Mouse (Mus musculus): ENCODE results near the gene Gm45021. TPM values are rescaled to one million over a fixed set of nuclear protein-coding genes. Genes with fewer than 3 reads are reported as not detected.

Gene Gm45021
- polyA plus RNA-seq, 1 experiment: not detected

GRCm38 (mm10) chr6:48569065-48569807 is 20.2 kb upstream of the Gm45021 start:
- Histone ChIP-seq H3K27me3 (ENCODE audit: control insufficient read depth) (no peaks in the 10 kb centered on the region), H3K4me1 (ENCODE audit: control insufficient read depth) (no peaks in the 10 kb centered on the region), H3K9me3 (ENCODE audit: control insufficient read depth, low read length) (no peaks in the 10 kb centered on the region), H3K4me3 (replicated peaks) (no peak overlapping the region), H3K36me3 (ENCODE audit: control insufficient read depth) (no peaks in the 10 kb centered on the region)
- TF ChIP-seq GATA1 (IDR thresholded peaks at IDR 0.05; ENCODE audit: low read length) (no peak), TAL1 (IDR thresholded peaks at IDR 0.05; ENCODE audit: low read length) (no peak)

GRCm38 (mm10) chr6:48572014-48572413 is 17.4 kb upstream of the Gm45021 start:
- Histone ChIP-seq H3K9me3 (ENCODE audit: control insufficient read depth, low read length) (no peaks in the 10 kb centered on the region), H3K27me3 (ENCODE audit: control insufficient read depth) (no peaks in the 10 kb centered on the region), H3K4me3 (replicated peaks) (no peak overlapping the region), H3K4me1 (ENCODE audit: control insufficient read depth) (no peaks in the 10 kb centered on the region), H3K36me3 (ENCODE audit: control insufficient read depth) (no peaks in the 10 kb centered on the region)
- TF ChIP-seq GATA1 (IDR thresholded peaks at IDR 0.05; ENCODE audit: low read length): no peak
- TF ChIP-seq TAL1 (IDR thresholded peaks at IDR 0.05; ENCODE audit: low read length): no peak

DNA sequence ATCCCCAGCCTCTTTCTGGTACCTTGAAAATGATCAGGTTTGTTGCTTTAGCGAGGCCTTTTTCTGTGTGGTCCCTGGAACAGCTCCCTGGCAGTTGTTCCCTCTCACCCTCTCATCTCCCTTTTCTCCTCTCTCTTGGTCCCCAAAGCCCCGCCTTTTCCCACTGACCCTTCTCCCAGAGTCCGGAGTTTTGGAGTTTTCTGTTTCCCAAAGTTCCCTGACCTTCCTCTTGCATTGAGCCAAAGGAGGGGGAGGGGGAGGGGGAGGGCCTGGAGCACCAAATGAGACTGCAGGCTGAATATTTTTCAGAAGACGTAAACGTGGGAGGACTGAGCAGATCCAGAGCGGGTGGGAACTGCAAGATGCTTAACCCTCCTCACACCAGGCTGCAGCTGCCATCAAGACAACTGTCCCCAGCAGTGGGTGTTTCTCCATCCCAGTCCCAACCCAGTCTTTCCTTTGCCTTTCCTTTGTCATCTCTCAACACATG is 16.8 kb upstream of the Gm45021 start, which contains the start of gene Rarres2:
Gene Rarres2 (minus strand): TSS at position 218 of the 490 bp plus-strand sequence.
- Histone ChIP-seq H3K27me3 (ENCODE audit: control insufficient read depth) (no peaks in the 10 kb centered on the region), H3K4me1 (ENCODE audit: control insufficient read depth) (no peaks in the 10 kb centered on the region), H3K36me3 (ENCODE audit: control insufficient read depth) (no peaks in the 10 kb centered on the region), H3K4me3 (replicated peaks) (no peak within 1 kb of the TSS), H3K9me3 (ENCODE audit: control insufficient read depth, low read length) (no peaks in the 10 kb centered on the region)
- TF ChIP-seq TAL1 (IDR thresholded peaks at IDR 0.05; ENCODE audit: low read length) (no peak), GATA1 (IDR thresholded peaks at IDR 0.05; ENCODE audit: low read length) (no peak)

DNA sequence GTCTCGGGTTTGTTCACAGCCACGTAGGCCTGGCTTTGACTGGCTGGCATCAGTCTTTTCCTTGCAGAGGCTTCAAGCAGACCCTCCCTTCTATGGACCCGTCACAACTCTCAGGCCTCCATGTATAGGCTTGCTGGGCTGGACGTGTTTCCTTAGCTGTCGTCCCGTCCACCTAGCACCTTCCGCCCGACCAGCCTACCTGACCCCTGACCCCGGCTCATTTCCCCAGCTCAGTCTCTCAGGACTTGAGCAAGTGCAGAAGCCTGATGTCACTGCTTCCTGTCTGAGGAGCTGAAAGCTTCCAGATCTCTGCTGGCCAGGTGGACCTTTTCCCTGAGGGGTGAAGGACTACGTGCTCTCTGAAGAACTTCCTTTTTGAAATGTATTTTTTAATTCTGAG is 16.1 kb upstream of the Gm45021 start:
- no peak overlapping the region for H3K4me3 ChIP-seq (replicated peaks)
- H3K9me3 ChIP-seq (ENCODE audit: control insufficient read depth, low read length): no peaks in the 10 kb centered on the region
- no peak for TF ChIP-seq GATA1 (IDR thresholded peaks at IDR 0.05; ENCODE audit: low read length)
- no peak for TF ChIP-seq TAL1 (IDR thresholded peaks at IDR 0.05; ENCODE audit: low read length)
- no peaks in the 10 kb centered on the region for H3K4me1 ChIP-seq (ENCODE audit: control insufficient read depth)
- no peaks in the 10 kb centered on the region for H3K36me3 ChIP-seq (ENCODE audit: control insufficient read depth)
- no peaks in the 10 kb centered on the region for H3K27me3 ChIP-seq (ENCODE audit: control insufficient read depth)

- no peaks in the 10 kb centered on the region for H3K4me1 ChIP-seq (ENCODE audit: control insufficient read depth)
- no peaks in the 10 kb centered on the region for H3K27me3 ChIP-seq (ENCODE audit: control insufficient read depth)
- H3K4me3 ChIP-seq (replicated peaks): no peak overlapping the region
- no peak for TF ChIP-seq GATA1 (IDR thresholded peaks at IDR 0.05; ENCODE audit: low read length)
- TF ChIP-seq TAL1 (IDR thresholded peaks at IDR 0.05; ENCODE audit: low read length): no peak
- H3K9me3 ChIP-seq (ENCODE audit: control insufficient read depth, low read length): no peaks in the 10 kb centered on the region
- H3K36me3 ChIP-seq (ENCODE audit: control insufficient read depth): no peaks in the 10 kb centered on the region
Observed at GRCm38 (mm10) chr6:48573981-48574380, 15.4 kb upstream of the Gm45021 start.

DNA sequence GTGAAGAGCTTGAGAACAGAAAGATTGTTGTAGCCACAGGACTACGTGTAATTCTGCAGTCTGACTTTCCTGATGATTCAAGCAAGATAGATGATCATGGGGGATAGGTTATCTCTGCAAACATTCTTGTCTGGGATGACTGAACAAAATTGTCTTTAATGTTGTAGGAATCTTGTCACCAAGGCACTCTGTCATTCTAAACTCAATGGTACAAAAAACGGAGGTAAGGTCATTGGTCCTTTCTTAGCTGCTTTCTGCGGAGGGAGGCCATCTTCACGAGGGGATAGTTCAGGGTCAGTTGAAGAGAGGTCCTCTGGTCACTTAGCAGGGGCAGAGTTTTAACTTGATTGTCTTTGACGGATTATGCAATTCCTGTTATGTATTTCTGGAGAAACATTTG is 10.7 kb upstream of the Gm45021 start:
- no peaks in the 10 kb centered on the region for H3K4me1 ChIP-seq (ENCODE audit: control insufficient read depth)
- H3K27me3 ChIP-seq (ENCODE audit: control insufficient read depth): no peaks in the 10 kb centered on the region
- no peak overlapping the region for H3K4me3 ChIP-seq (replicated peaks)
- no peak for TF ChIP-seq TAL1 (IDR thresholded peaks at IDR 0.05; ENCODE audit: low read length)
- no peak for TF ChIP-seq GATA1 (IDR thresholded peaks at IDR 0.05; ENCODE audit: low read length)
- no peaks in the 10 kb centered on the region for H3K36me3 ChIP-seq (ENCODE audit: control insufficient read depth)
- H3K9me3 ChIP-seq (ENCODE audit: control insufficient read depth, low read length): no peaks in the 10 kb centered on the region

GRCm38 (mm10) chr6:48579215-48579648 is 10.2 kb upstream of the Gm45021 start:
- TF ChIP-seq GATA1 (IDR thresholded peaks at IDR 0.05; ENCODE audit: low read length): no peak
- TF ChIP-seq TAL1 (IDR thresholded peaks at IDR 0.05; ENCODE audit: low read length): no peak
- Histone ChIP-seq H3K4me3 (replicated peaks) (no peak overlapping the region), H3K9me3 (ENCODE audit: control insufficient read depth, low read length) (no peaks in the 10 kb centered on the region), H3K27me3 (ENCODE audit: control insufficient read depth) (no peaks in the 10 kb centered on the region), H3K4me1 (ENCODE audit: control insufficient read depth) (no peaks in the 10 kb centered on the region), H3K36me3 (ENCODE audit: control insufficient read depth) (no peaks in the 10 kb centered on the region)

DNA sequence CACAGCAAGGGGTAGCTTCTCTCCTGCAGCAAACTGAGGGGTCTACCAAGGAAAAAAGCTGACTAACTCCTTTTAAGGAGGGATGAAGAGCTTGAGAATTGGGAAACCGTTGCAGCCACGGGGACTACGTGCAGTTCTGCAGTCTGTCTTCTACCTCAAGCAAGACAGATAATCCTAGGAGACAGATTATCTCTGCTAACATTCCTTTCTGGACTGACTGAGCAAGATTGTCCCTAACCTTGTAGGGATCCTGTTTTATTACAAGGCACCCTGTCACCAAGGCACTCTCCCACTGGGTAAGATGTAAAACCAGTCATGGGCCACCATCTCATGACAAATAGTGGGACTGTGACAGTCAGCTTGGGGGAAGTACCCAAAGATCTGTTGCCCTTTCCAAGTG is 8.2 kb upstream of the Gm45021 start:
- TF ChIP-seq TAL1 (IDR thresholded peaks at IDR 0.05; ENCODE audit: low read length) (no peak), GATA1 (IDR thresholded peaks at IDR 0.05; ENCODE audit: low read length) (no peak)
- Histone ChIP-seq H3K4me1 (ENCODE audit: control insufficient read depth) (no peaks in the 10 kb centered on the region), H3K9me3 (ENCODE audit: control insufficient read depth, low read length) (0 out of 2 replicates have a peak, but pooled peaks cover 2% of the 10 kb centered on the region), H3K36me3 (ENCODE audit: control insufficient read depth) (no peaks in the 10 kb centered on the region), H3K4me3 (replicated peaks) (no peak overlapping the region), H3K27me3 (ENCODE audit: control insufficient read depth) (no peaks in the 10 kb centered on the region)

DNA sequence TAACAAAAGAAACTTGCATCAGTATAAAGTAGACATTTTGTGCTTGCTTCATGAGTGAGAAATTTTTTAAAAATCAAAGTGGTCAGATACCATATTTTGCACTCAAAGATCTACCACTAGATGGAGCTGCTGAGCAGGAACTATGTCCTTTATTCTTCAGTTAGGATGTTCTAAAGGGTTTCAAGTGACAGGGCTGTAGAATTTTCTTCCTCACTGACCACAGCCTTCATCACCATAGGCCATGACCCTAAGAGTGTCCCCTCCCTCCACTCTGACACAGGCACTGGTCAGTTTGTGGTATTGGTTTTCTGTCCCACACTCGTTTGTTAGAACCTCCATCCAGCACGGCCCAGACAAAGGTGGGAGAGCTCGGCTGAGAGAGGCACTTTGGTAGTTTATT is 7.4 kb upstream of the Gm45021 start:
- Histone ChIP-seq H3K9me3 (ENCODE audit: control insufficient read depth, low read length) (0 out of 2 replicates have a peak, but pooled peaks cover 3% of the 10 kb centered on the region), H3K4me3 (replicated peaks) (no peak overlapping the region), H3K4me1 (ENCODE audit: control insufficient read depth) (no peaks in the 10 kb centered on the region), H3K27me3 (ENCODE audit: control insufficient read depth) (no peaks in the 10 kb centered on the region), H3K36me3 (ENCODE audit: control insufficient read depth) (no peaks in the 10 kb centered on the region)
- no peak for TF ChIP-seq GATA1 (IDR thresholded peaks at IDR 0.05; ENCODE audit: low read length)
- no peak for TF ChIP-seq TAL1 (IDR thresholded peaks at IDR 0.05; ENCODE audit: low read length)
